Mouse (Mus musculus) embryonic facial prominence, embryonic 15.5 days (tissue): ENCODE results near the gene Rbms3. TPM values are rescaled to one million over a fixed set of nuclear protein-coding genes. Genes with fewer than 3 reads are reported as not detected.

ENCODE experiments used
- ATAC-seq: fragments of 200-750 bp; cut with Nextera tagmentation; 2 replicates; pipeline ENCODE4 v1.8.0; 2017; ENCODE audit warnings: low read depth, moderate TSS enrichment; ENCODE audit not compliant: insufficient number of reproducible peaks, low FRiP score, low TSS enrichment
- H3K27ac ChIP-seq: fragments of 300-500 bp; sonication (generic); replicated peaks from 2 replicates; pipeline ENCODE4 v1.5.1; 2015; ENCODE audit warnings: mild to moderate bottlenecking, inconsistent platforms
- H3K27me3 ChIP-seq: fragments of 300-500 bp; sonication (generic); 2 replicates; pipeline ENCODE4 v1.6.1; 2015; ENCODE audit warnings: inconsistent platforms
- H3K36me3 ChIP-seq: fragments of 300-500 bp; sonication (generic); 2 replicates; pipeline ENCODE4 v1.6.1; 2015; ENCODE audit warnings: mild to moderate bottlenecking, inconsistent platforms
- H3K4me1 ChIP-seq: fragments of 300-500 bp; sonication (generic); 2 replicates; pipeline ENCODE4 v1.6.1; 2015; ENCODE audit warnings: inconsistent platforms
- H3K4me2 ChIP-seq: fragments of 300-500 bp; sonication (generic); replicated peaks from 2 replicates; pipeline ENCODE4 v1.6.1; 2015; ENCODE audit warnings: mild to moderate bottlenecking, inconsistent platforms
- H3K4me3 ChIP-seq: fragments of 300-500 bp; sonication (generic); replicated peaks from 2 replicates; pipeline ENCODE4 v1.5.1; 2015; ENCODE audit warnings: mild to moderate bottlenecking, inconsistent platforms
- H3K9ac ChIP-seq: fragments of 300-500 bp; sonication (generic); 2 replicates; pipeline ENCODE4 v1.6.1; 2015; ENCODE audit warnings: inconsistent platforms
- H3K9me3 ChIP-seq: fragments of 300-500 bp; sonication (generic); replicated peaks from 2 replicates; pipeline ENCODE4 v1.6.1; 2016; ENCODE audit warnings: inconsistent platforms
- WGBS: fragments of 180-500 bp; shearing (Covaris S2); methylation state at CpG from one replicate; pipeline ENCODE4 v1.1.7; 2015; 5-methylcytosine and 5-hydroxymethylcytosine counted together
- polyA plus RNA-seq: library from polyadenylated mRNA; unstranded; fragments of >200 nt; fragmentation: Nextera tagmentation; extraction: Ambion mirVana; gene quantifications from 2 replicates; pipeline ENCODE4 v1.2.1, GENCODE M21; 2015

The Rbms3 gene
- polyA plus RNA-seq, 1 experiment from 2014 or later: 84.3 TPM

GRCm38 (mm10) chr9:116771820-116772219 is 857.9 kb downstream of the Rbms3 start:
- no peaks in the 10 kb centered on the region for H3K36me3 ChIP-seq
- 70% methylated on average over 3 of the region's 3 CpGs for WGBS
- no peak for ATAC-seq
- H3K4me1 ChIP-seq: no peaks in the 10 kb centered on the region
- H3K4me2 ChIP-seq: no peak overlapping the region
- H3K27ac ChIP-seq: no peak overlapping the region
- no peak overlapping the region for H3K4me3 ChIP-seq
- H3K27me3 ChIP-seq: no peaks in the 10 kb centered on the region
- H3K9me3 ChIP-seq: no peaks in the 10 kb centered on the region
- H3K9ac ChIP-seq: no peak overlapping the region

GRCm38 (mm10) chr9:116769358-116770054 is 860.2 kb downstream of the Rbms3 start:
- H3K27ac ChIP-seq: no peak overlapping the region
- H3K4me1 ChIP-seq: no peaks in the 10 kb centered on the region
- WGBS: 50% methylated on average over 12 of the region's 12 CpGs
- no peak overlapping the region for H3K4me2 ChIP-seq
- no peak overlapping the region for H3K9ac ChIP-seq
- H3K4me3 ChIP-seq: no peak overlapping the region
- ATAC-seq: no peak
- 0 out of 2 replicates have a peak, but pooled peaks cover 6% of the 10 kb centered on the region for H3K36me3 ChIP-seq
- H3K9me3 ChIP-seq: no peaks in the 10 kb centered on the region
- H3K27me3 ChIP-seq: no peaks in the 10 kb centered on the region

- WGBS: 64% methylated on average over 10 of the region's 10 CpGs
- no peak for ATAC-seq
- H3K4me2 ChIP-seq: no peak overlapping the region
- no peak overlapping the region for H3K4me3 ChIP-seq
- no peaks in the 10 kb centered on the region for H3K27me3 ChIP-seq
- H3K27ac ChIP-seq: no peak overlapping the region
- H3K9me3 ChIP-seq: no peaks in the 10 kb centered on the region
- 0 out of 2 replicates have a peak, but pooled peaks cover 8% of the 10 kb centered on the region for H3K36me3 ChIP-seq
- H3K9ac ChIP-seq: no peak overlapping the region
- 0 out of 2 replicates have a peak, but pooled peaks cover 5% of the 10 kb centered on the region for H3K4me1 ChIP-seq
Observed at GRCm38 (mm10) chr9:116762395-116763025, 867.2 kb downstream of the Rbms3 start.

- no peak overlapping the region; the same call in 1 of the 2 replicates for H3K27ac ChIP-seq
- no peak overlapping the region for H3K4me2 ChIP-seq
- 43% methylated on average over 11 of the region's 11 CpGs for WGBS
- H3K4me1 ChIP-seq: peaks cover 2% of the 10 kb centered on the region; the same call in 1 of the 2 replicates
- no peak overlapping the region for H3K9ac ChIP-seq
- ATAC-seq: no peak
- no peaks in the 10 kb centered on the region for H3K9me3 ChIP-seq
- H3K27me3 ChIP-seq: no peaks in the 10 kb centered on the region
- no peak overlapping the region for H3K4me3 ChIP-seq
- no peaks in the 10 kb centered on the region for H3K36me3 ChIP-seq
Observed at GRCm38 (mm10) chr9:116748857-116749584, 880.7 kb downstream of the Rbms3 start.

GRCm38 (mm10) chr9:116748346-116748745 is 881.4 kb downstream of the Rbms3 start:
- no peak overlapping the region for H3K4me2 ChIP-seq
- no peak for ATAC-seq
- H3K9me3 ChIP-seq: no peaks in the 10 kb centered on the region
- no peak overlapping the region for H3K4me3 ChIP-seq
- H3K27ac ChIP-seq: no peak overlapping the region
- no peaks in the 10 kb centered on the region for H3K27me3 ChIP-seq
- H3K9ac ChIP-seq: no peak overlapping the region
- 42% methylated on average over 4 of the region's 4 CpGs for WGBS
- no peaks in the 10 kb centered on the region for H3K36me3 ChIP-seq
- H3K4me1 ChIP-seq: peaks cover 2% of the 10 kb centered on the region; the same call in 1 of the 2 replicates

GRCm38 (mm10) chr9:116746871-116747270 is 882.8 kb downstream of the Rbms3 start:
- Histone ChIP-seq H3K4me2 (no peak overlapping the region), H3K27ac (no peak overlapping the region), H3K9ac (no peak overlapping the region), H3K27me3 (no peaks in the 10 kb centered on the region), H3K9me3 (no peaks in the 10 kb centered on the region), H3K4me3 (no peak overlapping the region), H3K4me1 (peaks cover 2% of the 10 kb centered on the region; the same call in 1 of the 2 replicates), H3K36me3 (no peaks in the 10 kb centered on the region)
- ATAC-seq: no peak
- 78% methylated on average over 3 of the region's 3 CpGs for WGBS

- Histone ChIP-seq H3K9ac (no peak overlapping the region), H3K4me2 (no peak overlapping the region), H3K27ac (no peak overlapping the region), H3K4me1 (no peaks in the 10 kb centered on the region; the same call in 1 of the 2 replicates), H3K4me3 (no peak overlapping the region), H3K27me3 (no peaks in the 10 kb centered on the region), H3K36me3 (no peaks in the 10 kb centered on the region), H3K9me3 (no peaks in the 10 kb centered on the region)
- WGBS: 78% methylated on average over 2 of the region's 2 CpGs
- ATAC-seq: no peak
Observed at GRCm38 (mm10) chr9:116737786-116738185, 891.9 kb downstream of the Rbms3 start.

- ATAC-seq: no peak
- no peaks in the 10 kb centered on the region for H3K9me3 ChIP-seq
- WGBS: 84% methylated on average over 6 of the region's 6 CpGs
- H3K27me3 ChIP-seq: no peaks in the 10 kb centered on the region
- no peaks in the 10 kb centered on the region for H3K4me1 ChIP-seq
- H3K4me3 ChIP-seq: no peak overlapping the region
- no peak overlapping the region for H3K9ac ChIP-seq
- no peaks in the 10 kb centered on the region for H3K36me3 ChIP-seq
- no peak overlapping the region for H3K27ac ChIP-seq
- no peak overlapping the region for H3K4me2 ChIP-seq
Observed at GRCm38 (mm10) chr9:116729172-116729571, 900.5 kb downstream of the Rbms3 start.

GRCm38 (mm10) chr9:116728655-116729054 is 901.1 kb downstream of the Rbms3 start:
- Histone ChIP-seq H3K9ac (no peak overlapping the region), H3K36me3 (no peaks in the 10 kb centered on the region), H3K4me2 (no peak overlapping the region), H3K9me3 (no peaks in the 10 kb centered on the region), H3K4me3 (no peak overlapping the region), H3K27me3 (no peaks in the 10 kb centered on the region), H3K27ac (no peak overlapping the region), H3K4me1 (no peaks in the 10 kb centered on the region)
- WGBS: 66% methylated on average over 7 of the region's 7 CpGs
- no peak for ATAC-seq

- Histone ChIP-seq H3K9me3 (no peaks in the 10 kb centered on the region), H3K4me3 (no peak overlapping the region), H3K36me3 (no peaks in the 10 kb centered on the region), H3K9ac (no peak overlapping the region), H3K27ac (no peak overlapping the region), H3K4me1 (no peaks in the 10 kb centered on the region), H3K4me2 (no peak overlapping the region), H3K27me3 (no peaks in the 10 kb centered on the region)
- 71% methylated on average over 3 of the region's 3 CpGs for WGBS
- ATAC-seq: no peak
Observed at GRCm38 (mm10) chr9:116728093-116728492, 901.6 kb downstream of the Rbms3 start.

GRCm38 (mm10) chr9:116724581-116724980 is 905.1 kb downstream of the Rbms3 start:
- no peak for ATAC-seq
- Histone ChIP-seq H3K4me1 (no peaks in the 10 kb centered on the region), H3K27me3 (no peaks in the 10 kb centered on the region), H3K4me3 (no peak overlapping the region), H3K4me2 (no peak overlapping the region), H3K27ac (no peak overlapping the region), H3K9ac (no peak overlapping the region), H3K9me3 (no peaks in the 10 kb centered on the region), H3K36me3 (no peaks in the 10 kb centered on the region)
- 79% methylated on average over 5 of the region's 5 CpGs for WGBS
